Mouse (Mus musculus) kidney, postnatal 0 days (tissue): ENCODE measurements around the gene Polr2a. TPM values are rescaled to one million over a fixed set of nuclear protein-coding genes. Genes with fewer than 3 reads are reported as not detected.

Source experiments
- ATAC-seq: fragments of 200-750 bp; cut with Nextera tagmentation; replicated peaks from 2 replicates; pipeline ENCODE4 v1.8.0; 2017; ENCODE audit warnings: low read depth, moderate number of reproducible peaks, moderate TSS enrichment, moderate library complexity; ENCODE audit not compliant: low FRiP score
- DNase-seq: peaks from one replicate; pipeline ENCODE4 v3.0.0-alpha.2; 2016; ENCODE audit warnings: low spot score
- H3K27ac ChIP-seq: fragments of 300-500 bp; sonication (generic); 2 replicates; pipeline ENCODE4 v1.5.1; 2014; ENCODE audit warnings: mild to moderate bottlenecking
- H3K27me3 ChIP-seq: fragments of 300-500 bp; sonication (generic); 2 replicates; pipeline ENCODE4 v1.6.1; 2014; ENCODE audit warnings: low read length, mixed read lengths; ENCODE audit not compliant: insufficient read depth
- H3K36me3 ChIP-seq: fragments of 300-500 bp; sonication (generic); 2 replicates; pipeline ENCODE4 v1.6.1; 2014; ENCODE audit warnings: low read length, mixed read lengths; ENCODE audit not compliant: insufficient read depth
- H3K4me1 ChIP-seq: fragments of 300-500 bp; sonication (generic); replicated peaks from 2 replicates; pipeline ENCODE4 v1.6.1; 2014; ENCODE audit warnings: antibody characterized with exemption, low read length, mixed read lengths; ENCODE audit not compliant: insufficient read depth
- H3K4me2 ChIP-seq: fragments of 300-500 bp; sonication (generic); 2 replicates; pipeline ENCODE4 v1.6.1; 2014; ENCODE audit warnings: mild to moderate bottlenecking, low read length, moderate library complexity, mixed read lengths
- H3K4me3 ChIP-seq: fragments of 300-500 bp; sonication (generic); replicated peaks from 2 replicates; pipeline ENCODE4 v1.5.1; 2014; ENCODE audit warnings: low read depth, low read length
- H3K9ac ChIP-seq: fragments of 300-500 bp; sonication (generic); 2 replicates; pipeline ENCODE4 v1.6.1; 2014; ENCODE audit warnings: low read depth, low read length
- H3K9me3 ChIP-seq: fragments of 300-500 bp; sonication (generic); replicated peaks from 2 replicates; pipeline ENCODE4 v1.6.1; 2016; ENCODE audit warnings: low read length, inconsistent platforms, mixed read lengths
- CTCF ChIP-seq: IDR thresholded peaks from 2 replicates; pipeline ENCODE4 v1.5.1; 2016; ENCODE audit warnings: antibody characterized with exemption, low read depth, mild to moderate bottlenecking, moderate library complexity
- WGBS: fragments of 180-500 bp; shearing (Covaris S2); extraction: QIAGEN DNeasy Blood & Tissue Kit; methylation state at CpG from one replicate; pipeline ENCODE4 v1.1.7; 2014; 5-methylcytosine and 5-hydroxymethylcytosine counted together
- polyA plus RNA-seq: library from polyadenylated mRNA; unstranded; fragments of >200 nt; fragmentation: Nextera tagmentation; extraction: Ambion mirVana; gene quantifications from 2 replicates; pipeline ENCODE4 v1.2.1, GENCODE M21; 2015

Polr2a gene
- polyA plus RNA-seq, 1 experiment from 2014 or later = 21.0 TPM

DNA sequence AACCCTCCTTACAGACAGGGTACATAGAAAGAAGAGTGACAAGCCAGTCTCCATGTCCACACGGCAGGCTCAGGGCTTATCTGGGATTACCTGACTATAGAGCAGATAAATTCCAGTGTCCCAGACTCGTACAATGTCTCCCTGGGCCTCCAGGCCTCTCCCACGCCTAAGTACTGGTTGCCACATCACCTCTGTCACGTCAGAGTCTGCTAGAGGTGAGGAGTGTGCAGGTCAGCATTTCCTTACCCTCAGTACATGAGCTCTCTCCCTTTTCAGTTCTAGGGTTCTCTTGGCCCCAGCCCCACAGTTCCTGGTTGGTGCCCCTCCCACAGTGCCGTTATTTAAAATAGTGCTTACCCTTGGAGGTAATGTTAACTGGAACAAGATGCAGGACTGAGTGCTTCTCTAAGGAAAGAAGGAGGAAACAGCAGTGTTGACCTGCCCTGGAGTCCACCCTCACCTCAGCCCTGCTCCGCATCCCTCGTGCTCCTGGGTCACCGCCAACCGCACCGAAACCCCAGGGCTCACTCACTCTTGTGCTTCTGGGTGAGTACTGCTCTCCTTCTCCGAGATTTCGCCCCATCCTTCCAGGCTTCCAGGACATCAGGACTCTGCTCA, 74.2 kb downstream of the Polr2a start:
- Histone ChIP-seq H3K4me3 (no peak overlapping the region), H3K27ac (no peak overlapping the region), H3K27me3 (no peaks in the 10 kb centered on the region), H3K4me2 (no peak overlapping the region), H3K9ac (no peak overlapping the region), H3K4me1 (peaks cover 23% of the 10 kb centered on the region), H3K36me3 (0 out of 2 replicates have a peak, but pooled peaks cover 4% of the 10 kb centered on the region), H3K9me3 (no peaks in the 10 kb centered on the region)
- TF ChIP-seq CTCF = no peak
- 74% methylated on average over 12 of the region's 12 CpGs for WGBS
- ATAC-seq (no peak), DNase-seq (no peak)

Other genes with a start within 250 kb of the Polr2a start
- gene Dnah2, start 209.5 kb downstream of the Polr2a start, polyA plus RNA-seq = 0.32 and 0.52 TPM in 2 replicates
- 7.7 and 7.8 TPM in 2 replicates for gene Efnb3, start 198.4 kb downstream of the Polr2a start, polyA plus RNA-seq
- gene Wrap53, start 178.4 kb downstream of the Polr2a start, polyA plus RNA-seq = 17.9 and 19.4 TPM in 2 replicates
- 117 and 121 TPM in 2 replicates for gene Trp53, start 178.3 kb downstream of the Polr2a start, polyA plus RNA-seq
- gene Atp1b2, start 152.7 kb downstream of the Polr2a start, polyA plus RNA-seq = 13.7 and 16.3 TPM in 2 replicates
- 0.13 TPM in 1 of 2 replicates, not detected in the other for gene Shbg, start 140.7 kb downstream of the Polr2a start, polyA plus RNA-seq
- 27.6 and 31.3 TPM in 2 replicates for gene Sat2, start 136.6 kb downstream of the Polr2a start, polyA plus RNA-seq
- 17.4 and 18.4 TPM in 2 replicates for gene Fxr2, start 125.6 kb downstream of the Polr2a start, polyA plus RNA-seq
- 0.28 and 0.32 TPM in 2 replicates for gene Sox15, start 103.3 kb downstream of the Polr2a start, polyA plus RNA-seq
- 82.6 and 85.7 TPM in 2 replicates for gene Mpdu1, start 96.0 kb downstream of the Polr2a start, polyA plus RNA-seq
- 10.4 and 12.8 TPM in 2 replicates for gene Cd68, start 92.5 kb downstream of the Polr2a start, polyA plus RNA-seq
- 468 and 493 TPM in 2 replicates for gene Eif4a1, start 86.2 kb downstream of the Polr2a start, polyA plus RNA-seq
- 52.2 and 59.4 TPM in 2 replicates for gene Senp3, start 76.6 kb downstream of the Polr2a start, polyA plus RNA-seq
- 0.43 and 0.89 TPM in 2 replicates for gene Tnfsf13, start 72.9 kb downstream of the Polr2a start, polyA plus RNA-seq
- 14.1 and 15.8 TPM in 2 replicates for gene Tnfsf12, start 62.8 kb downstream of the Polr2a start, polyA plus RNA-seq
- 8.0 and 8.4 TPM in 2 replicates for gene Tnfsfm13, start 62.5 kb downstream of the Polr2a start, polyA plus RNA-seq
- gene Slc35g3, start 3.3 kb upstream of the Polr2a start, polyA plus RNA-seq = 0.17 TPM in 1 of 2 replicates, not detected in the other
- 2.7 and 3.3 TPM in 2 replicates for gene Zbtb4, start 7.3 kb upstream of the Polr2a start, polyA plus RNA-seq
- 12.0 and 12.1 TPM in 2 replicates for gene Chrnb1, start 37.3 kb upstream of the Polr2a start, polyA plus RNA-seq
- gene Fgf11, start 43.2 kb upstream of the Polr2a start, polyA plus RNA-seq = 0.63 and 0.98 TPM in 2 replicates
- 22.9 and 23.0 TPM in 2 replicates for gene Tmem102, start 47.0 kb upstream of the Polr2a start, polyA plus RNA-seq
- not detected in 2 replicates for gene Gm39566, start 56.7 kb upstream of the Polr2a start, polyA plus RNA-seq
- not detected in 2 replicates for gene Spem2, start 59.8 kb upstream of the Polr2a start, polyA plus RNA-seq
- gene Spem1, start 63.5 kb upstream of the Polr2a start, polyA plus RNA-seq = not detected in 2 replicates
- 4.1 and 4.7 TPM in 2 replicates for gene Nlgn2, start 79.1 kb upstream of the Polr2a start, polyA plus RNA-seq
- gene Tmem256, start 79.9 kb upstream of the Polr2a start, polyA plus RNA-seq = 485 and 528 TPM in 2 replicates
- gene Plscr3, start 87.7 kb upstream of the Polr2a start, polyA plus RNA-seq = 96.4 and 102 TPM in 2 replicates
- 6.3 and 7.0 TPM in 2 replicates for gene Tnk1, start 100.1 kb upstream of the Polr2a start, polyA plus RNA-seq
- gene Tmem95, start 119.4 kb upstream of the Polr2a start, polyA plus RNA-seq = not detected in 2 replicates
- 7.7 and 7.8 TPM in 2 replicates for gene Kctd11, start 122.8 kb upstream of the Polr2a start, polyA plus RNA-seq
- 0.33 and 0.48 TPM in 2 replicates for gene Acap1, start 136.9 kb upstream of the Polr2a start, polyA plus RNA-seq
- gene 2810408A11Rik, start 142.3 kb upstream of the Polr2a start, polyA plus RNA-seq = 12.5 and 13.0 TPM in 2 replicates
- 9.7 and 12.7 TPM in 2 replicates for gene Neurl4, start 142.4 kb upstream of the Polr2a start, polyA plus RNA-seq
- 63.0 and 65.0 TPM in 2 replicates for gene Gps2, start 155.3 kb upstream of the Polr2a start, polyA plus RNA-seq
- gene Eif5a, start 163.3 kb upstream of the Polr2a start, polyA plus RNA-seq = 1,371 and 1,476 TPM in 2 replicates
- gene Ybx2, start 177.2 kb upstream of the Polr2a start, polyA plus RNA-seq = 6.8 and 7.5 TPM in 2 replicates
- 21.4 and 23.1 TPM in 2 replicates for gene Slc2a4, start 189.6 kb upstream of the Polr2a start, polyA plus RNA-seq
- 238 and 246 TPM in 2 replicates for gene Cldn7, start 206.1 kb upstream of the Polr2a start, polyA plus RNA-seq
- gene Ctdnep1, start 222.5 kb upstream of the Polr2a start, polyA plus RNA-seq = 28.3 and 29.1 TPM in 2 replicates
- gene Elp5, start 223.9 kb upstream of the Polr2a start, polyA plus RNA-seq = 97.3 and 97.9 TPM in 2 replicates
- 626 TPM in 2 replicates for gene Gabarap, start 232.5 kb upstream of the Polr2a start, polyA plus RNA-seq
- 61.9 and 62.6 TPM in 2 replicates for gene Phf23, start 237.1 kb upstream of the Polr2a start, polyA plus RNA-seq
- 25.8 and 27.1 TPM in 2 replicates for gene Dvl2, start 242.0 kb upstream of the Polr2a start, polyA plus RNA-seq